Mouse (Mus musculus) C2C12 (cell line): Measurements from ENCODE around the gene Btnl10. TPM values are rescaled to one million over a fixed set of nuclear protein-coding genes. Genes with fewer than 3 reads are reported as not detected.

Experiments used
- H3K27me3 ChIP-seq: one replicate; pipeline ENCODE4 v1.6.1; 2011; ENCODE audit not compliant: control insufficient read depth, insufficient read depth, insufficient read length
- H3K36me3 ChIP-seq: one replicate; pipeline ENCODE4 v1.6.1; 2011; ENCODE audit not compliant: control insufficient read depth, insufficient read depth
- H3K4me3 ChIP-seq: one replicate; pipeline ENCODE4 v1.5.1; 2011; ENCODE audit warnings: mild to moderate bottlenecking, control low read depth; ENCODE audit not compliant: poor library complexity, insufficient read depth, severe bottlenecking
- H3K79me2 ChIP-seq: one replicate; pipeline ENCODE4 v1.6.1; 2011; ENCODE audit not compliant: control insufficient read depth, insufficient read depth
- H3K79me3 ChIP-seq: one replicate; pipeline ENCODE4 v1.6.1; 2011; ENCODE audit warnings: low read depth, control low read depth
- H3ac ChIP-seq: one replicate; pipeline ENCODE3; 2011; ENCODE audit warnings: low read depth; ENCODE audit not compliant: control insufficient read depth, insufficient read length
- CEBPB ChIP-seq: IDR thresholded peaks from one replicate; pipeline ENCODE4 v1.6.1; 2011; ENCODE audit warnings: low read depth, mild to moderate bottlenecking, control low read depth, moderate library complexity
- CTCF ChIP-seq: IDR thresholded peaks from one replicate; pipeline ENCODE4 v1.5.1; 2011; ENCODE audit not compliant: control insufficient read depth, insufficient read depth, insufficient read length
- FOSL1 ChIP-seq: IDR thresholded peaks from one replicate; pipeline ENCODE4 v1.8.0; 2011; ENCODE audit warnings: mild to moderate bottlenecking, low read length; ENCODE audit not compliant: poor library complexity, insufficient read depth, severe bottlenecking
- MAX ChIP-seq: IDR thresholded peaks from one replicate; pipeline ENCODE4 v1.6.1; 2011; ENCODE audit warnings: mild to moderate bottlenecking, control low read depth
- MYOD1 ChIP-seq: IDR thresholded peaks from one replicate; pipeline ENCODE4 v1.6.1; 2011; ENCODE audit warnings: low read depth; ENCODE audit not compliant: control insufficient read depth, insufficient read length
- MYOG ChIP-seq: IDR thresholded peaks from one replicate; pipeline ENCODE4 v1.6.1; 2011; ENCODE audit not compliant: control insufficient read depth, insufficient read length; ENCODE audit errors: extremely low read depth
- USF1 ChIP-seq: IDR thresholded peaks from one replicate; pipeline ENCODE4 v1.6.1; 2011; ENCODE audit warnings: low read depth, mild to moderate bottlenecking, control low read depth, moderate library complexity
- polyA plus RNA-seq: library from polyadenylated mRNA; unstranded; fragments of >200 nt; fragmentation: generic; extraction: Trizol; gene quantifications from one replicate; pipeline ENCODE4 v1.2.1, GENCODE M21; 2012; ENCODE audit warnings: missing spikeins

Btnl10 gene
- polyA plus RNA-seq, 1 experiment = not detected

- H3K79me3 ChIP-seq = peaks cover 17% of the 10 kb centered on the region
- peak within 1 kb of the TSS; percentile 57 for H3K4me3 ChIP-seq
- peaks cover 29% of the 10 kb centered on the region for H3K79me2 ChIP-seq
- TF ChIP-seq MAX (peak; percentile 50), MYOG (no peak), CEBPB (peak; percentile 4), CTCF (peak; percentile 41), USF1 (peak; percentile 59)
- peaks cover 4% of the 10 kb centered on the region for H3K27me3 ChIP-seq
- peaks cover 24% of the 10 kb centered on the region for H3K36me3 ChIP-seq
- H3ac ChIP-seq = peak within 1 kb of the TSS; percentile 87
Observed at GRCm38 (mm10) chr11:58954420-58955142, 36.9 kb downstream of the Btnl10 start, which contains the start of the genes Hist3h2a and Trim17. TSS of gene Hist3h2a (plus strand) at chr11:58954685. TSS of gene Trim17 (plus strand) at chr11:58954685.

- peaks cover 4% of the 10 kb centered on the region for H3K27me3 ChIP-seq
- peaks cover 24% of the 10 kb centered on the region for H3K36me3 ChIP-seq
Observed at GRCm38 (mm10) chr11:58955143-58955867, 37.6 kb downstream of the Btnl10 start.

GRCm38 (mm10) chr11:58955868-58956257 lies 38.2 kb downstream of the Btnl10 start:
- Histone ChIP-seq H3K79me2 (peaks cover 29% of the 10 kb centered on the region), H3ac (peak overlapping the region; percentile 87), H3K27me3 (peaks cover 4% of the 10 kb centered on the region), H3K36me3 (peaks cover 24% of the 10 kb centered on the region), H3K79me3 (peaks cover 17% of the 10 kb centered on the region), H3K4me3 (peak overlapping the region; percentile 57)
- TF ChIP-seq FOSL1 (no peak), CTCF (no peak), USF1 (no peak), MYOG (no peak), CEBPB (no peak), MAX (no peak), MYOD1 (no peak)

More at GRCm38 (mm10) chr11:58955143-58955867, 37.6 kb downstream of the Btnl10 start:
- Histone ChIP-seq H3K79me3 (peaks cover 17% of the 10 kb centered on the region), H3ac (peak overlapping the region; percentile 87), H3K4me3 (peak overlapping the region; percentile 57), H3K79me2 (peaks cover 29% of the 10 kb centered on the region)
- no peak for TF ChIP-seq MYOG
- no peak for TF ChIP-seq FOSL1

GRCm38 (mm10) chr11:58957226-58957914 lies 39.7 kb downstream of the Btnl10 start:
- peaks cover 17% of the 10 kb centered on the region for H3K79me3 ChIP-seq
- peaks cover 29% of the 10 kb centered on the region for H3K79me2 ChIP-seq
- no peaks in the 10 kb centered on the region for H3K27me3 ChIP-seq
- TF ChIP-seq FOSL1 (no peak), CEBPB (no peak), USF1 (no peak), CTCF (no peak), MAX (no peak), MYOG (no peak), MYOD1 (no peak)
- no peak overlapping the region for H3K4me3 ChIP-seq
- H3K36me3 ChIP-seq = peaks cover 24% of the 10 kb centered on the region
- H3ac ChIP-seq = no peak overlapping the region

GRCm38 (mm10) chr11:58958536-58958935 lies 40.8 kb downstream of the Btnl10 start:
- TF ChIP-seq FOSL1 (no peak), MYOD1 (no peak), MYOG (no peak), USF1 (no peak), CEBPB (no peak), MAX (no peak), CTCF (no peak)
- Histone ChIP-seq H3ac (no peak overlapping the region), H3K79me3 (peaks cover 17% of the 10 kb centered on the region), H3K79me2 (peaks cover 29% of the 10 kb centered on the region), H3K4me3 (no peak overlapping the region), H3K36me3 (peaks cover 24% of the 10 kb centered on the region), H3K27me3 (no peaks in the 10 kb centered on the region)
